Mouse (Mus musculus) stomach, postnatal 0 days (tissue): ENCODE measurements around the gene Slf2. TPM values are rescaled to one million over a fixed set of nuclear protein-coding genes. Genes with fewer than 3 reads are reported as not detected.
A peak's percentile ranks its signal among the peaks of the same experiment; 100 is the strongest.

Experiments
- ATAC-seq: fragments of 200-750 bp; cut with Nextera tagmentation; 2 replicates; pipeline ENCODE4 v1.8.0; 2017; ENCODE audit not compliant: low FRiP score, low TSS enrichment
- DNase-seq: peaks from one replicate; pipeline ENCODE4 v3.0.0-alpha.2; 2016; ENCODE audit warnings: low spot score
- H3K27ac ChIP-seq: fragments of 300-500 bp; sonication (generic); replicated peaks from 2 replicates; pipeline ENCODE4 v1.5.1; 2014; ENCODE audit warnings: mild to moderate bottlenecking, control low read depth
- H3K27me3 ChIP-seq: fragments of 300-500 bp; sonication (generic); 2 replicates; pipeline ENCODE4 v1.6.1; 2014; ENCODE audit warnings: low read length; ENCODE audit not compliant: control insufficient read depth, insufficient read depth
- H3K36me3 ChIP-seq: fragments of 300-500 bp; sonication (generic); 2 replicates; pipeline ENCODE4 v1.6.1; 2014; ENCODE audit warnings: low read length, mixed read lengths; ENCODE audit not compliant: control insufficient read depth, insufficient read depth
- H3K4me1 ChIP-seq: fragments of 300-500 bp; sonication (generic); replicated peaks from 2 replicates; pipeline ENCODE4 v1.6.1; 2014; ENCODE audit warnings: antibody characterized with exemption; ENCODE audit not compliant: control insufficient read depth, insufficient read depth
- H3K4me2 ChIP-seq: fragments of 300-500 bp; sonication (generic); replicated peaks from 2 replicates; pipeline ENCODE4 v1.6.1; 2014; ENCODE audit warnings: low read depth, mild to moderate bottlenecking, control low read depth, moderate library complexity
- H3K4me3 ChIP-seq: fragments of 300-500 bp; sonication (generic); 2 replicates; pipeline ENCODE4 v1.5.1; 2014; ENCODE audit warnings: low read depth, low read length, control low read depth
- H3K9ac ChIP-seq: fragments of 300-500 bp; sonication (generic); 2 replicates; pipeline ENCODE4 v1.6.1; 2014; ENCODE audit warnings: mild to moderate bottlenecking, low read length, control low read depth, mixed read lengths
- H3K9me3 ChIP-seq: fragments of 300-500 bp; sonication (generic); 2 replicates; pipeline ENCODE4 v1.6.1; 2016; ENCODE audit warnings: low read length; ENCODE audit not compliant: control insufficient read depth
- CTCF ChIP-seq: IDR thresholded peaks from 2 replicates; pipeline ENCODE4 v1.5.1; 2016; ENCODE audit warnings: antibody characterized with exemption, low read depth, mild to moderate bottlenecking, moderate library complexity
- EP300 ChIP-seq: optimal IDR thresholded peaks from 2 replicates; pipeline ENCODE3; 2016; ENCODE audit warnings: antibody characterized with exemption
- WGBS: fragments of 180-500 bp; shearing (Covaris S2); extraction: QIAGEN DNeasy Blood & Tissue Kit; methylation state at CpG from one replicate; pipeline ENCODE4 v1.1.7; 2014; 5-methylcytosine and 5-hydroxymethylcytosine counted together
- polyA plus RNA-seq: library from polyadenylated mRNA; unstranded; fragments of >200 nt; fragmentation: Nextera tagmentation; extraction: Ambion mirVana; gene quantifications from 2 replicates; pipeline ENCODE4 v1.2.1, GENCODE M21; 2015

Gene Slf2
- polyA plus RNA-seq, 1 experiment from 2014 or later: 9.3 TPM

DNA sequence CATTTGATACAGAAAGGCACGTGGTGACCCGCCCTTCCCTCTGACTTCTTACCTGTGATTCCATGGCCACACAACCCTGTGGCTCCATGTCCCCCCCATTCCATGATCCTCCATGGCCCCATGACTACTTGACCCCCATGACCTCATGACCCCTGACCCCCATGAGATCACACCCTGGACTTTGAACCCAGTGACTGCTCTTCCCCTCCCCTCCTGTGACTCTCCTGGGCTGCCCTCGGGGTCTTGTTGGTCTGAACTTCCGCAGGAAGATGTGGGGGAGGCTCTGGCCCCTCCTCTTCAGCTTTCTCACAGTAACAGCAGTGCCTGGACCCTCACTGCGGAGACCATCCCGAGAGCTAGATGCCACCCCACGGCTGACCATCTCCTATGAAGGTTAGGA lies 61.3 kb downstream of the Slf2 start:
- WGBS: 52% methylated on average over 7 of the region's 7 CpGs
- Histone ChIP-seq H3K9ac (no peak overlapping the region), H3K4me1 (no peaks in the 10 kb centered on the region; the same call in 1 of the 2 replicates), H3K36me3 (no peaks in the 10 kb centered on the region), H3K4me2 (no peak overlapping the region), H3K27ac (no peak overlapping the region), H3K4me3 (no peak overlapping the region), H3K27me3 (no peaks in the 10 kb centered on the region), H3K9me3 (no peaks in the 10 kb centered on the region)
- DNase-seq: no peak
- no peak for TF ChIP-seq CTCF
- TF ChIP-seq EP300: no peak
- ATAC-seq: no peak

DNA sequence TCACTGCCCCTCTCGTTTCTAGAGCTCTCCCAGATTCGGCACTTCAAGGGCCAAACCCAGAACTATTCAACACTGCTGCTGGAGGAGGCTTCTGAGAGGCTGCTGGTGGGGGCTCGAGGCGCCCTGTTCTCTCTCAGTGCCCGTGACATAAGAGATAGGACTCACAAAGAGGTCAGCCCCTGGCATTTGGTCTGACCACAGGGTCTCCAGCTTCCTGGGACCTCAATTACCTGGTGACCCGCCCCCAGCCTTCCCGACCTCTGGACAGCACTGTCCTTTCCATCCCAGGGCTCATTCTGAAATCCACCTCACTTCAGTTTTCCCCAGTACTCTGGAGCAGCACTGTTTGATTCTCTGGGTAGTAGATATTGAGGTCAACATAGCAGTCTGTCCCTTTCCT lies 61.8 kb downstream of the Slf2 start:
- 73% methylated on average over 7 of the region's 7 CpGs for WGBS
- H3K27ac ChIP-seq: no peak overlapping the region
- no peak overlapping the region for H3K4me3 ChIP-seq
- H3K4me1 ChIP-seq: no peaks in the 10 kb centered on the region; the same call in 1 of the 2 replicates
- no peak for ATAC-seq
- no peaks in the 10 kb centered on the region for H3K27me3 ChIP-seq
- TF ChIP-seq EP300 (no peak), CTCF (no peak)
- no peaks in the 10 kb centered on the region for H3K36me3 ChIP-seq
- H3K9me3 ChIP-seq: no peaks in the 10 kb centered on the region
- H3K9ac ChIP-seq: no peak overlapping the region
- DNase-seq: no peak
- no peak overlapping the region for H3K4me2 ChIP-seq

DNA sequence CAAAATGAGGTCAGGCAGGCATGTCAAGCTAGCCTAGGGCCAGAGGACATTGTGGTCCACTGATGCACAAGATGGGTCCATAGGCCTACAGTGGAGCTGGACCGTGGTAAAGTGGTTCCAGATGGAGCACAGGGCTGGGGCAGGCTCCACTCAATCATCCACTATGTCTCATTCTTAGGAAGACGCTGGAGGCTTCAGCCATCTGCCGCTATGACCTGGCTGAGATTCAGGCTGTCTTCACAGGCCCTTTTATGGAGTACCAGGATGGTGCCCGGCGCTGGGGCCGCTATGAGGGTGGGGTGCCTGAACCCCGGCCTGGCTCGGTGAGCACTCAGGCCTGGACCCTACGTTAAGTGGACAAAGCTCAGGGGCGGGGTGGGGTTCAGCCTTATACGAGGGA lies 66.8 kb downstream of the Slf2 start:
- H3K36me3 ChIP-seq: peaks cover 2% of the 10 kb centered on the region; the same call in 1 of the 2 replicates
- ATAC-seq: no peak

DNA sequence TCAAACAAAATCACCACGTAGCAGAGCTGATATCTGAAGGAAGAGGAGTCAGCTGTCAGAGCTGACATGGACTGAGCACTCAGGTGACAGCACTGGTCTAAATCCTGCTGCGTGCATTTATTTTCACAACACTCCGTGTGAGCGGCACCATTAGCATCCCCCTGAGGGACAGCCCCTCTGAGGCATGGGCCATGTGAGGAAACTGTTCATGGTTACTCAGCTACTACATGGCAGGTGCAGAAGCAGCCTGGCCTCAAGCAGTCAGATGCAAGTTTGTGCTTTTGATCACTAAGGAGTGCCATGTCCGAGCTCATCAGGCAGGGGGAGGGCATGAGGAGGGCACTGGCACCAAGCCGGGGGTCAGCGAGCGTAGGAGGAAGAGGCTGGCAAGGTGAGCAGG lies 68.7 kb downstream of the Slf2 start:
- DNase-seq (no peak), ATAC-seq (no peak)
- Histone ChIP-seq H3K9me3 (no peaks in the 10 kb centered on the region), H3K4me1 (no peaks in the 10 kb centered on the region), H3K27me3 (no peaks in the 10 kb centered on the region), H3K9ac (no peak overlapping the region), H3K36me3 (peaks cover 2% of the 10 kb centered on the region; the same call in 1 of the 2 replicates), H3K27ac (no peak overlapping the region), H3K4me3 (no peak overlapping the region), H3K4me2 (no peak overlapping the region)
- TF ChIP-seq CTCF (no peak), EP300 (no peak)
- WGBS: 87% methylated on average over 8 of the region's 8 CpGs

More for the DNA sequence above, 66.8 kb downstream of the Slf2 start:
- WGBS: 84% methylated on average over 11 of the region's 11 CpGs
- H3K9ac ChIP-seq: no peak overlapping the region
- H3K27me3 ChIP-seq: no peaks in the 10 kb centered on the region
- no peaks in the 10 kb centered on the region for H3K9me3 ChIP-seq
- H3K4me2 ChIP-seq: no peak overlapping the region
- no peaks in the 10 kb centered on the region for H3K4me1 ChIP-seq
- TF ChIP-seq EP300: no peak
- no peak for TF ChIP-seq CTCF
- no peak for DNase-seq
- no peak overlapping the region for H3K4me3 ChIP-seq
- H3K27ac ChIP-seq: no peak overlapping the region

DNA sequence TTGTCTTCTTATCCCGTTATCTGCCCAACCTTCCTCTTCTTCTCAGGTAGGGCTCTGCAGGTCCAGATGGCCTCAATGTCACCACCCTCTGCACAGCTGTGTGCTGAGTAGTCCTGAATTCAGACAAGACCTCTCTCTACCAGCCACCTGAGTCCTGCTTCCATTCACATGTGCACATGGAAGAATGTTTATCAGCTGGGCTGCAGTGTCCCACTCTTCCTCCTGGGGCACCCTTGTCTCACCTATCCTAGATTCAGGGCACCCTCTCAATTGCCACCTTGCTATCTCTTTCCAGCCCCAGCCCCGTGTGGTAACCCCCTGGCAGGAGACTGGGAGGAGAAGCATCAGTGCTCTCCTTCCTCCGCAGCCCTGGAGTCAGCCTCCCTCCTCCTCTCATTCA lies 71.3 kb downstream of the Slf2 start:
- Histone ChIP-seq H3K27ac (no peak overlapping the region), H3K9ac (no peak overlapping the region), H3K36me3 (peaks cover 2% of the 10 kb centered on the region; the same call in 1 of the 2 replicates), H3K4me1 (no peaks in the 10 kb centered on the region), H3K9me3 (no peaks in the 10 kb centered on the region), H3K27me3 (no peaks in the 10 kb centered on the region), H3K4me2 (no peak overlapping the region), H3K4me3 (no peak overlapping the region)
- no peak for DNase-seq
- ATAC-seq: no peak
- 57% methylated on average over 3 of the region's 3 CpGs for WGBS
- TF ChIP-seq EP300 (no peak), CTCF (peak; percentile 52)

DNA sequence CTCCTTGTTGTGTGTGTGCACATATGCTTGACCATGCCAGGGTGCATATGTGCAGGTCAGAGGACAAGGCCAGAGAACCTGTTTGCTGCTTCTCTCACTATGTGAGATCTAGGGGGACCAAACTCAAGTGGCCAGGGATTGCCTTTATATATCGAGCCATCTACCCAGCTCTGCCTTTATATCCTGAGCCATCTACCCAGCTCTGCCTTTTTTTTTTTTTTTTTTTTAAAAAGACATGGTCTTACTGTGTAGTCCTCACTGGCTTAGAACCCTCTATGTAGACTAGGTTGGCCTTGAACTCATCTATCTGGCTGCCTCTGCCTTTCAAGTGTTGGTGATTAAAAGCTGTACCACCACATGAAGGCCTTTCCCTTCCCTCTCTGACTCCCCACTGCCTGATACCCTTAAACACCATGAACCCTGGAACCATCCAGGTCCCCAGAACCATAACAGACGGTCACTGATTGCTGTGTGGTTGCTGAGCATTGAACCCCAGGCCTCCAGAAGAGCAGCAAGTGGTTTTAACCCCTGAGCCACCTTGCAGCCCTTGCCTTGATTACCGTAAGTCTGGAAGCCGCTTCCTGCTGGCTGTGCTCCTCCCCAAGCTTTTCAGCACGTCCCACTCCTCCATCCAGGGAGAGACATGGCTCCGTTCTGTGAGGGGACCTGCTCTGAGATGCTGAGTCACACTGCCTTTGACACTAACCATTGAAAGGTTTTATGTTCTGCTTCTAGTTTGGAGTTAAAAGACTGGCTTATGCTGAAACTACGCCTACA lies 73.0 kb downstream of the Slf2 start:
- Histone ChIP-seq H3K4me2 (no peak overlapping the region), H3K36me3 (peaks cover 2% of the 10 kb centered on the region; the same call in 1 of the 2 replicates), H3K4me3 (no peak overlapping the region), H3K27ac (no peak overlapping the region), H3K9ac (no peak overlapping the region), H3K27me3 (no peaks in the 10 kb centered on the region), H3K4me1 (no peaks in the 10 kb centered on the region), H3K9me3 (no peaks in the 10 kb centered on the region)
- no peak for ATAC-seq
- DNase-seq: no peak
- 87% methylated on average over 7 of the region's 7 CpGs for WGBS
- TF ChIP-seq CTCF: no peak
- no peak for TF ChIP-seq EP300
